Mouse (Mus musculus): ENCODE measurements around the gene Filip1.

DNA sequence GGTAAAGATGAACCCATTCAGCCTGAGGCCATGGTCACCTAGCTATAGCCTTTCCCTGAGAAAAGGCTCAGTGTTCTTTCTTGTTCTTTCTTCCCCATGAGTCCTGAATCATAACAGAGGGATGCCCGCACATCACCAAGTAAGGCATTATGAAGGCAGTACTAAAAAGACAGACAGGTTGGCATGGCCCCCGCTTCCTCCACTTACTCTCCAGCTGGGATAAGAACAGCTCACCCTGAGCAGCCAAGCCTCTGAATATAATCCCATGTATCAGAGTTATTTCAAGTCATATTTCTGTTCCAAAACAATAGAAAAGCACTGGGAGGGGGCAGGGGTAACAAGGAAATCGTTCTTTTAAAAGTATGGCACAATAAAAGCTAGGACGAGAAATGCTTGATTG, 86.7 kb downstream of the Filip1 start:
- TF ChIP-seq CTCF (IDR thresholded peaks at IDR 0.05; ENCODE audit: extremely low read depth, insufficient read length, insufficient replicate concordance, low read depth, low read length) (no peak), POLR2A (IDR thresholded peaks at IDR 0.05; ENCODE audit: low read depth, low read length) (no peak)
